Comparison of ENCODE assay signal across 8 mouse cellular contexts in the genomic region with DNA sequence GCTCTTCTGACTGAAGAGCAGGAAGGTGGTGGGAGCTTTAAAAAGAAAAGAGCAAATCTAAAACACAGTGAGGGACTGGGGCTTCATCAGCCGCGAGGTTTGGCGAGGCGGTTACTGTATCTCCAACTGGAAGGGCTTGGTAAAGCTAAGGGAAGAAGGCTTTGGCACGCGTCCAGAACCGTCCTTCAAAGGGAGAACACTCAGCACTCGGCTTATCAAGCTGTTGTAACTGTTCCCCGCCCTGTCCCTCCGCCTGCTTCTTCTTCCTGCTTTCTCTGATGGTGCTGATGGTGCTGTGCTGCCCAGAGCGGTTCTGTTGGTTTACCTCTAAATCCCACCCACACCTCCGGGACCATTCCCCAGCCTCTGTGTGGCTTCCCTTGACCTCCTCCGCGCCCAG.
DNase-seq lines count a peak whose midpoint lies in the region; ATAC-seq and TF ChIP-seq lines count a peak whose summit lies in the region.

No protein-coding gene starts in this region.

- no peak for TF ChIP-seq CTCF in kidney, adult 2 months (conservative IDR thresholded peaks at IDR 0.05; ENCODE audit: insufficient read depth, insufficient read length, low read depth, low read length)
- no peak for TF ChIP-seq CTCF in lung, adult 2 months (IDR thresholded peaks at IDR 0.05; ENCODE audit: insufficient read depth, low read length)

- H3K9ac ChIP-seq in stomach, embryonic 15.5 days, result no peak overlapping the region

- peak; percentile 76; the same call in 1 of the 2 replicates for ATAC-seq in stomach, embryonic 15.5 days (ENCODE audit: insufficient read depth, low FRiP score, low read depth)
- ATAC-seq in monocyte, adult 5-6 weeks (replicated peaks; ENCODE audit: insufficient number of reproducible peaks, low FRiP score, low TSS enrichment, poor library complexity, severe bottlenecking), result no peak

- no peaks in the 10 kb centered on the region for H3K4me1 ChIP-seq in kidney, adult 2 months (ENCODE audit: control insufficient read depth, insufficient read depth, low read length)
- peaks cover 10% of the 10 kb centered on the region for H3K4me1 ChIP-seq in lung, adult 2 months (ENCODE audit: control insufficient read depth, insufficient read depth, low read length)
- 0 out of 2 replicates have a peak, but pooled peaks cover 7% of the 10 kb centered on the region for H3K4me1 ChIP-seq in stomach, embryonic 15.5 days

- H3K27me3 ChIP-seq in kidney, adult 2 months (replicated peaks; ENCODE audit: control insufficient read depth, insufficient read depth, low read length), result no peaks in the 10 kb centered on the region
- no peaks in the 10 kb centered on the region for H3K27me3 ChIP-seq in stomach, embryonic 15.5 days (replicated peaks)

- H3K4me2 ChIP-seq in stomach, embryonic 15.5 days, result no peak overlapping the region

- WGBS in kidney, adult 2 months, result 69% methylated on average over 14 of the region's 14 CpGs
- WGBS in lung, adult 2 months, result 29% methylated on average over 14 of the region's 14 CpGs
- 68% methylated on average over 14 of the region's 14 CpGs for WGBS in stomach, embryonic 15.5 days

- no peak overlapping the region for H3K4me3 ChIP-seq in kidney, adult 2 months (ENCODE audit: insufficient read depth, low read depth, low read length)
- H3K4me3 ChIP-seq in lung, adult 2 months (replicated peaks; ENCODE audit: extremely low read depth, low read depth, low read length), result no peak overlapping the region
- H3K4me3 ChIP-seq in stomach, embryonic 15.5 days (replicated peaks), result no peak overlapping the region

- TF ChIP-seq POLR2A in kidney, adult 2 months (IDR thresholded peaks at IDR 0.05; ENCODE audit: low read depth, low read length), result no peak
- no peak for TF ChIP-seq POLR2A in lung, adult 2 months (IDR thresholded peaks at IDR 0.05; ENCODE audit: borderline replicate concordance, extremely low read depth, low read depth, low read length)

- H3K9me3 ChIP-seq in stomach, embryonic 15.5 days, result no peaks in the 10 kb centered on the region

- H3K27ac ChIP-seq in kidney, adult 2 months (ENCODE audit: insufficient read depth, low read depth, low read length), result no peak overlapping the region
- no peak overlapping the region for H3K27ac ChIP-seq in stomach, embryonic 15.5 days

- peaks cover 3% of the 10 kb centered on the region; the same call in 1 of the 2 replicates for H3K36me3 ChIP-seq in kidney, adult 2 months (ENCODE audit: control insufficient read depth, insufficient read depth, low read length)
- peaks cover 9% of the 10 kb centered on the region; the same call in 1 of the 2 replicates for H3K36me3 ChIP-seq in stomach, embryonic 15.5 days

- peak; percentile 50 for DNase-seq in kidney, adult 2 months
- DNase-seq in kidney, adult 11 months, result no peak
- peak; percentile 59 for DNase-seq in R1 (ENCODE audit: low read depth, low spot score)
- peak; percentile 47 for DNase-seq in gastrocnemius, postnatal 10 days
- DNase-seq in kidney, postnatal 10 days, result peak; percentile 72
- peak; percentile 55 for DNase-seq in lung, adult 2 months
